Mouse (Mus musculus) CH12.LX (cell line): ENCODE measurements at regions not wholly inside any gene's neighbourhood (a gene's known extent, or its start where the extent isn't known, plus 50 kb on each side); places are given as distances from the start of the nearest gene placed in this dataset.

Experiments
- DNase-seq: peaks from one replicate; pipeline ENCODE4 v3.0.0-alpha.2; 2013; ENCODE audit errors: extremely low read depth
- H3K27ac ChIP-seq: 2 replicates; pipeline ENCODE4 v1.5.1; 2012; ENCODE audit warnings: low read depth, mild to moderate bottlenecking, control low read depth, moderate library complexity; ENCODE audit not compliant: insufficient read depth
- H3K27me3 ChIP-seq: replicated peaks from 2 replicates; pipeline ENCODE3; 2012; ENCODE audit warnings: inconsistent platforms
- H3K36me3 ChIP-seq, 2 experiments: replicated peaks in 1 of 2; 2 replicates each; pipeline versions ENCODE3 to v1.6.1; 2012; ENCODE audit warnings: inconsistent platforms in 1 of 2, low read length in 1 of 2, mild to moderate bottlenecking in 1 of 2, mixed read lengths in 1 of 2, moderate library complexity in 1 of 2; ENCODE audit not compliant: control insufficient read depth in 1 of 2, insufficient read depth in 1 of 2
- H3K4me1 ChIP-seq, 2 experiments: 2 replicates each; pipeline ENCODE4 v1.6.1; 2012; ENCODE audit warnings: inconsistent platforms in 1 of 2, moderate library complexity in 1 of 2; ENCODE audit not compliant: insufficient read depth in 2 of 2, control insufficient read depth in 1 of 2
- H3K4me2 ChIP-seq: 2 replicates; pipeline ENCODE4 v1.6.1; 2012; ENCODE audit warnings: low read depth, mild to moderate bottlenecking, control low read depth; ENCODE audit not compliant: poor library complexity, insufficient read depth, severe bottlenecking
- H3K4me3 ChIP-seq, 3 experiments: fragments of 150-350 bp in 1 of 3; sonication (generic) in 1 of 3; replicated peaks in 1 of 3; 2 replicates each; pipeline versions ENCODE3 to v1.5.1; 2011 to 2012; ENCODE audit warnings: low read depth in 2 of 3, low read length in 2 of 3, mild to moderate bottlenecking in 2 of 3, moderate library complexity in 2 of 3, control low read depth in 1 of 3, improper control_type of control experiment in 1 of 3, inconsistent platforms in 1 of 3, mixed read lengths in 1 of 3; ENCODE audit not compliant: poor library complexity in 1 of 3
- H3K79me2 ChIP-seq: replicated peaks from 2 replicates; pipeline ENCODE4 v1.6.1; 2012; ENCODE audit warnings: mild to moderate bottlenecking, moderate library complexity; ENCODE audit not compliant: control insufficient read depth, poor library complexity, insufficient read depth, severe bottlenecking; ENCODE audit errors: extremely low read depth
- H3K9ac ChIP-seq: 2 replicates; pipeline ENCODE4 v1.6.1; 2012; ENCODE audit warnings: low read depth, mild to moderate bottlenecking, control low read depth, moderate library complexity; ENCODE audit not compliant: insufficient read depth
- H3K9me3 ChIP-seq: replicated peaks from 2 replicates; pipeline ENCODE3; 2012; ENCODE audit warnings: low read length, inconsistent platforms, mixed read lengths
- BHLHE40 ChIP-seq: IDR thresholded peaks from 2 replicates; pipeline ENCODE4 v1.6.1; 2011; ENCODE audit warnings: mild to moderate bottlenecking, low read depth, low read length, improper control_type of control experiment
- CHD1 ChIP-seq: IDR thresholded peaks from 2 replicates; pipeline ENCODE4 v1.6.1; 2012; ENCODE audit warnings: low read depth, low read length, improper control_type of control experiment, inconsistent platforms
- E2F4 ChIP-seq: IDR thresholded peaks from 2 replicates; pipeline ENCODE4 v1.6.1; 2011; ENCODE audit warnings: low read depth, low read length, improper control_type of control experiment; ENCODE audit not compliant: insufficient replicate concordance
- ELF1 ChIP-seq: IDR thresholded peaks from 2 replicates; pipeline ENCODE4 v1.6.1; 2014; ENCODE audit warnings: low read depth, mild to moderate bottlenecking, inconsistent platforms, low read length, improper control_type of control experiment
- EP300 ChIP-seq: IDR thresholded peaks from 2 replicates; pipeline ENCODE4 v1.6.1; 2011; ENCODE audit warnings: low read length, improper control_type of control experiment
- ETS1 ChIP-seq: conservative IDR thresholded peaks from 2 replicates; pipeline ENCODE4 v1.6.1; 2012; ENCODE audit warnings: low read depth, mild to moderate bottlenecking, inconsistent platforms, low read length, improper control_type of control experiment, moderate library complexity
- IRF4 ChIP-seq: IDR thresholded peaks from 2 replicates; pipeline ENCODE4 v1.6.1; 2014; ENCODE audit warnings: low read depth, mild to moderate bottlenecking, inconsistent platforms, low read length, improper control_type of control experiment
- JUN ChIP-seq: IDR thresholded peaks from 2 replicates; pipeline ENCODE4 v1.6.1; 2011; ENCODE audit warnings: low read depth, mild to moderate bottlenecking, low read length, improper control_type of control experiment, moderate library complexity; ENCODE audit not compliant: insufficient read depth
- JUND ChIP-seq: conservative IDR thresholded peaks from 2 replicates; pipeline ENCODE4 v1.6.1; 2011; ENCODE audit warnings: low read depth, low read length, improper control_type of control experiment
- MAFK ChIP-seq: IDR thresholded peaks from 2 replicates; pipeline ENCODE4 v1.6.1; 2011; ENCODE audit warnings: low read length, improper control_type of control experiment; ENCODE audit not compliant: insufficient replicate concordance
- MAZ ChIP-seq: IDR thresholded peaks from 2 replicates; pipeline ENCODE4 v1.6.1; 2012; ENCODE audit warnings: low read depth, mild to moderate bottlenecking, inconsistent platforms, low read length, improper control_type of control experiment, moderate library complexity
- MYC ChIP-seq: IDR thresholded peaks from 2 replicates; pipeline ENCODE4 v1.6.1; 2011; ENCODE audit warnings: low read depth, mild to moderate bottlenecking, improper control_type of control experiment, low read length
- NELFE ChIP-seq: IDR thresholded peaks from 2 replicates; pipeline ENCODE4 v1.6.1; 2011; ENCODE audit warnings: low read depth, low read length, improper control_type of control experiment
- NRF1 ChIP-seq: IDR thresholded peaks from 2 replicates; pipeline ENCODE4 v1.6.1; 2014; ENCODE audit warnings: low read depth, mild to moderate bottlenecking, inconsistent platforms, low read length, improper control_type of control experiment, moderate library complexity
- POLR2A ChIP-seq: IDR thresholded peaks from 2 replicates; pipeline ENCODE4 v1.6.1; 2011; ENCODE audit warnings: low read depth, mild to moderate bottlenecking, improper control_type of control experiment, low read length
- POLR2AphosphoS2 ChIP-seq: IDR thresholded peaks from 2 replicates; pipeline ENCODE4 v1.6.1; 2011; ENCODE audit warnings: low read depth, low read length, improper control_type of control experiment
- SIN3A ChIP-seq: IDR thresholded peaks from 2 replicates; pipeline ENCODE4 v1.6.1; 2012; ENCODE audit warnings: low read length, improper control_type of control experiment, inconsistent platforms
- SMC3 ChIP-seq: IDR thresholded peaks from 2 replicates; pipeline ENCODE4 v1.6.1; 2011; ENCODE audit warnings: low read depth, low read length, improper control_type of control experiment
- TBP ChIP-seq: conservative IDR thresholded peaks from 2 replicates; pipeline ENCODE4 v1.6.1; 2011; ENCODE audit warnings: low read depth, low read length, improper control_type of control experiment
- TCF12 ChIP-seq: IDR thresholded peaks from 2 replicates; pipeline ENCODE4 v1.6.1; 2014; ENCODE audit warnings: low read depth, mild to moderate bottlenecking, inconsistent platforms, low read length, improper control_type of control experiment
- USF1 ChIP-seq: IDR thresholded peaks from 2 replicates; pipeline ENCODE4 v1.6.1; 2014; ENCODE audit warnings: low read depth, mild to moderate bottlenecking, inconsistent platforms, low read length, improper control_type of control experiment
- ZC3H11A ChIP-seq: IDR thresholded peaks from 2 replicates; pipeline ENCODE4 v1.6.1; 2012; ENCODE audit warnings: low read depth, mild to moderate bottlenecking, inconsistent platforms, low read length, improper control_type of control experiment
- ZKSCAN1 ChIP-seq: IDR thresholded peaks from 2 replicates; pipeline ENCODE4 v1.6.1; 2012; ENCODE audit warnings: low read depth, inconsistent platforms, low read length, improper control_type of control experiment, borderline replicate concordance
- ZNF384 ChIP-seq: IDR thresholded peaks from 2 replicates; pipeline ENCODE4 v1.6.1; 2012; ENCODE audit warnings: low read depth, low read length, improper control_type of control experiment, inconsistent platforms
- dilution Hi-C: fragments of 300-500 bp; cut with MboI; formaldehyde crosslinking; loops from 2 replicates; pipeline ENCODE4 v1.14.3; 2020; ENCODE audit warnings: low sequenced_read_pairs; ENCODE audit not compliant: extremely low pct_unique_long_range_greater_than_20kb, extremely low pct_ligation_motif_present
- in situ Hi-C: fragments of 300-500 bp; cut with MboI; formaldehyde crosslinking; loops from 3 replicates; pipeline ENCODE4 v1.14.3; 2019; ENCODE audit warnings: low sequenced_read_pairs, low pct_ligation_motif_present, low pct_unique_long_range_greater_than_20kb, mixed read lengths

- H3K79me2 ChIP-seq = no peaks in the 10 kb centered on the region
- no peak overlapping the region for H3K9ac ChIP-seq
- H3K36me3 ChIP-seq = no peaks in the 10 kb centered on the region
- H3K27me3 ChIP-seq = peaks cover 7% of the 10 kb centered on the region
- no peak overlapping the region for H3K4me2 ChIP-seq
- DNase-seq = no peak
- in situ Hi-C loops = no loop called here
- H3K9me3 ChIP-seq = no peaks in the 10 kb centered on the region
- no peak overlapping the region for H3K27ac ChIP-seq
- no peak overlapping the region for H3K4me3 ChIP-seq
- TF ChIP-seq JUND (no peak), MAFK (no peak), TBP (no peak), E2F4 (no peak), POLR2A (no peak), ZKSCAN1 (no peak), NRF1 (no peak), USF1 (no peak)
- H3K4me1 ChIP-seq = no peaks in the 10 kb centered on the region
- dilution Hi-C loops = no loop called here
These were observed 70.0 kb upstream of the Ptch1 start for GRCm38 (mm10) chr13:63643394-63643793.

GRCm38 (mm10) chr13:63644308-63644707, 70.9 kb upstream of the Ptch1 start:
- H3K4me2 ChIP-seq = no peak overlapping the region
- H3K4me1 ChIP-seq = peaks cover 4 to 5% of the 10 kb centered on the region in 2 experiments
- TF ChIP-seq ETS1 = no peak
- no peak for TF ChIP-seq NELFE
- TF ChIP-seq NRF1 = no peak
- no peak for TF ChIP-seq CHD1
- no peak for TF ChIP-seq SIN3A
- no peak for TF ChIP-seq SMC3
- TF ChIP-seq MAZ = no peak
- TF ChIP-seq EP300 = no peak
- no peak for TF ChIP-seq ZC3H11A
- TF ChIP-seq MYC = no peak
- no peak for TF ChIP-seq ELF1
- no peak for TF ChIP-seq JUN
- TF ChIP-seq BHLHE40 = no peak
- no peak for TF ChIP-seq ZNF384
- TF ChIP-seq IRF4 = no peak
- no peak for TF ChIP-seq TCF12
- TF ChIP-seq POLR2AphosphoS2 = no peak
- no peak for TF ChIP-seq JUND
- no peak for TF ChIP-seq USF1
- in situ Hi-C loops (no loop called here), dilution Hi-C loops (no loop called here)
- H3K9ac ChIP-seq = no peak overlapping the region
- no peak for DNase-seq
- no peaks in the 10 kb centered on the region for H3K36me3 ChIP-seq
- H3K79me2 ChIP-seq = no peaks in the 10 kb centered on the region
- H3K27me3 ChIP-seq = peaks cover 8% of the 10 kb centered on the region
- no peak overlapping the region for H3K27ac ChIP-seq
- no peak overlapping the region for H3K4me3 ChIP-seq
- no peaks in the 10 kb centered on the region for H3K9me3 ChIP-seq
